Mouse (Mus musculus) cerebellum, adult 2 months (tissue): ENCODE measurements around the gene Ccdc91. TPM values are rescaled to one million over a fixed set of nuclear protein-coding genes. Genes with fewer than 3 reads are reported as not detected.

Experiments
- DNase-seq, 2 experiments: peaks; one replicate each; pipeline ENCODE4 v3.0.0; 2021
- H3K27ac ChIP-seq: fragments of 200-500 bp; 2 replicates; pipeline ENCODE4 v1.5.1; 2012; ENCODE audit warnings: low read length, control low read depth, inconsistent platforms; ENCODE audit not compliant: insufficient read depth
- H3K27me3 ChIP-seq: fragments of 200-500 bp; 2 replicates; pipeline ENCODE4 v1.6.1; 2012; ENCODE audit warnings: inconsistent platforms, mild to moderate bottlenecking, low read length, moderate library complexity; ENCODE audit not compliant: control insufficient read depth, insufficient read depth
- H3K4me1 ChIP-seq: fragments of 200-500 bp; 2 replicates; pipeline ENCODE4 v1.6.1; 2011; ENCODE audit warnings: low read length; ENCODE audit not compliant: control insufficient read depth, insufficient read depth
- H3K4me3 ChIP-seq: fragments of 200-500 bp; replicated peaks from 2 replicates; pipeline ENCODE3; 2011; ENCODE audit warnings: mild to moderate bottlenecking, low read depth, low read length, control low read depth; ENCODE audit not compliant: insufficient read depth
- CTCF ChIP-seq: fragments of 200-500 bp; IDR thresholded peaks from 2 replicates; pipeline ENCODE4 v1.5.1; 2011; ENCODE audit warnings: low read depth, mild to moderate bottlenecking, control low read depth, low read length, moderate library complexity, borderline replicate concordance; ENCODE audit not compliant: insufficient read depth
- POLR2A ChIP-seq: fragments of 200-500 bp; IDR thresholded peaks from 2 replicates; pipeline ENCODE4 v1.6.1; 2011; ENCODE audit warnings: low read length, control low read depth, borderline replicate concordance; ENCODE audit not compliant: insufficient read depth
- WGBS: fragments of 180-500 bp; shearing (Covaris S2); methylation state at CpG from one replicate; pipeline ENCODE4 v1.1.7; 2018; 5-methylcytosine and 5-hydroxymethylcytosine counted together
- polyA plus RNA-seq: library from polyadenylated mRNA; depleted of rRNA; stranded (reverse); fragments of >200 nt; gene quantifications from 2 replicates; pipeline ENCODE4 v1.2.3, GENCODE M21; 2012

The Ccdc91 gene
- polyA plus RNA-seq, 1 experiment = 47.4 TPM

DNA sequence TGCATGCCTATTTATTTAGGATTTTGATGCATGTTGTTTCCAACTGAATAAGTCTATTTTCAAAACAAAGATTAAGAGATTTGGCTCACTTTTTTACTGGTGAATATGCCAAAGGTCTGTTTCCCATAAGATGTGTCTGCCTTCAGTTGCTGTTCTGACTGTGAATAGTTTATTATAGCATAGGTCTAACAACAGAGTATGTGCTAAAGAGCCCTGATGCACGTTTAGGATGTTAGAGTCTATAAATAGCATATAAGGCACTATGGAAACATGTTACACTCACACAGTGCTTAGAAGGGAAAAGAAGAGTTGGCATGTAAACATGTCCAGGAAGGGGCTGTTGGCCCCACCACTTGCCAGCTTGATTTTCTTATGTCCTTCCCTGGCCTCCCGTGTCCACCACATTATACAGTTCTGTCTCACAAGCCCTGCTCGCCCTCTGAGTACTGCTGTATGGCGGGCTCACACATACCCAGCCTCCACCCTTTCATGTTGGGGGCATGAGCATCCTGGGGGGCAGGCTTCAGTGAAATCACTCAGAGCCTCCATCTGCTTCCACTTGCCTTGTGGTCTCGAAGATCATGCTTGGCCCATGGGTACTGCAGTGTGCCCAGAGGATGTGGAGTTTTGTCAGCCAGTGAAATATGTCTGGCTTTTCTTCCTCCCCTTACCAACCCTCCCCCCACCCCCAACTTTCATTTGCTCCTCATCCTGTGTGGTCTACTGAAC lies 99.0 kb downstream of the Ccdc91 start:
- WGBS = 36% methylated on average over 5 of the region's 5 CpGs
- H3K4me1 ChIP-seq = peaks cover 11% of the 10 kb centered on the region
- TF ChIP-seq CTCF (no peak), POLR2A (no peak)
- no peaks in the 10 kb centered on the region for H3K27me3 ChIP-seq
- no peak overlapping the region for H3K4me3 ChIP-seq
- no peak overlapping the region for H3K27ac ChIP-seq
- peak in 1 of 2 experiments; percentile 20 for DNase-seq

DNA sequence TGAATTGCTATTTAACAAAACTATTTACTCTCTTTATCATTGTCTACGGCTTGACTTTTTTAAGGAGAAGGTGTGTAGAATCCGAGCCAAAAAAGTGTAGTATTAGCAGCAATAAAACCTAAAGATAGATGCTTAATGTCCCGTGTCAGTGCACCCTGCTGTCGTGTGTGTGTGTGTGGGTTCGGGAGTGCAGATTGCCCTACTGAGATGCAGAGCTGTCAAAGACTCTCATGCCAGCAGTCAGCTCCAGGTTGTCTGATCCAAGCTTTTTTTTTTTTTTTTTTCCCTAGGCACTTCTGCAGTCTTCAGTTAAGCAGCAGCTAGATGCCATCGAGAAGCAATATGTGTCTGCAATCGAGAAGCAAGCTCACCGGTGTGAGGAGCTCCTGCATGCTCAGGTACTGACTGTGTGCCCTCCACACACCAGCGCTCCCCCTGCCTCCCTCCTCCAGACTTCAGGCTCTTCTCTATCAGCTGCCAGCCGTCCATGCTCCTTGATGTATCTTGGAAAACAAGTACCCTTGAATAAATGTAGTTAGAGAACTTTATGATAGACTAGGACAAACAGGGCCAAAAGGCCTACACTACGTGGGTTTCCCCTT lies 99.7 kb downstream of the Ccdc91 start:
- H3K27ac ChIP-seq = no peak overlapping the region

GRCm38 (mm10) chr6:147587675-147588074 lies 112.0 kb downstream of the Ccdc91 start:
- Histone ChIP-seq H3K27ac (no peak overlapping the region), H3K4me3 (no peak overlapping the region), H3K27me3 (no peaks in the 10 kb centered on the region), H3K4me1 (no peaks in the 10 kb centered on the region)
- 92% methylated on average over 3 of the region's 3 CpGs for WGBS
- no peak for TF ChIP-seq POLR2A
- TF ChIP-seq CTCF = no peak
- DNase-seq = no peak

More for the DNA sequence above, 99.7 kb downstream of the Ccdc91 start:
- H3K4me3 ChIP-seq = no peak overlapping the region
- TF ChIP-seq CTCF = no peak
- TF ChIP-seq POLR2A = no peak
- 23% methylated on average over 11 of the region's 11 CpGs for WGBS
- H3K27me3 ChIP-seq = no peaks in the 10 kb centered on the region
- H3K4me1 ChIP-seq = peaks cover 11% of the 10 kb centered on the region
- peak in 1 of 2 experiments; percentile 24 for DNase-seq

DNA sequence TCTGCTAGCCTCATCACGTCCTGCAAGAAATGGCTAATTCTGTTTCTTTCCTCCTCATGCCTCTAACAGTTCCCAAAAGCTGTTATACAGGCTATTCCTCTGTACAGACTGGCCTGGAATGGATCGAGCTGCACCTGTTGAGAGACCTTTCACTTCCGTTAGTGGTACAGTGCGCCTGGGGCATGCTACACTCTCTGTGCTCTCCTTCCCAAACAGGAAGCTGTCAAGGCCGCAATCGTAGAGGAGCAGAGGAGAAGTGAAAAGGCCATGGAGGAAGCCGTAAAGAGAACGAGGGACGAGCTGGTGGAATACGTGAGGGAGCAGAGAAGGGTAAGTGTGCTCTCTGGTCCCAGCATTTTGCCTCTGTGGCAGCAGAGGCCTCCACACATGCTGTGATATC lies 131.0 kb downstream of the Ccdc91 start:
- no peak for TF ChIP-seq CTCF
- TF ChIP-seq POLR2A = no peak
- no peak overlapping the region for H3K4me3 ChIP-seq
- no peaks in the 10 kb centered on the region for H3K4me1 ChIP-seq
- H3K27ac ChIP-seq = no peak overlapping the region
- DNase-seq = no peak
- H3K27me3 ChIP-seq = no peaks in the 10 kb centered on the region
- WGBS = 89% methylated on average over 10 of the region's 10 CpGs

DNA sequence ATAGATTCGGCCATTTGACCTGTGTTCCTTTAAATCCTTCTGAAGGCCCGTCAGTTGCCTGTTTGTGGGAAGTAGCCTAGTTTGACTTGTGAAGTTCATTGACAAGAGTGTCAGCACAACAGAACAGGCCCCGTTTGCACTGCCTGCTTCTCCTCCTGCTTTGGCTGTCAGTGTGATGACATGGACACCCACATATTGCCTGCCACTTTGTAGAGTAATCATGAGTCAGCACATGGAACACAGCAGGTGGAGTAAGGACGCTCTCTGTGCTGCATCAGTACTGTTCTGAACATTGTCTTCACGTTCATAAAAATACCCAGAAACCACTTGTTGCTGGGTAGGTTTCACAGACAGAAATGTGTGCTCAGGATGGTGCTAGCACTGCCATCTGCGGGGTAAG lies 132.0 kb downstream of the Ccdc91 start:
- Histone ChIP-seq H3K4me3 (no peak overlapping the region), H3K27ac (no peak overlapping the region), H3K27me3 (no peaks in the 10 kb centered on the region), H3K4me1 (no peaks in the 10 kb centered on the region)
- TF ChIP-seq POLR2A (no peak), CTCF (no peak)
- no peak for DNase-seq
- 67% methylated on average over 6 of the region's 6 CpGs for WGBS

DNA sequence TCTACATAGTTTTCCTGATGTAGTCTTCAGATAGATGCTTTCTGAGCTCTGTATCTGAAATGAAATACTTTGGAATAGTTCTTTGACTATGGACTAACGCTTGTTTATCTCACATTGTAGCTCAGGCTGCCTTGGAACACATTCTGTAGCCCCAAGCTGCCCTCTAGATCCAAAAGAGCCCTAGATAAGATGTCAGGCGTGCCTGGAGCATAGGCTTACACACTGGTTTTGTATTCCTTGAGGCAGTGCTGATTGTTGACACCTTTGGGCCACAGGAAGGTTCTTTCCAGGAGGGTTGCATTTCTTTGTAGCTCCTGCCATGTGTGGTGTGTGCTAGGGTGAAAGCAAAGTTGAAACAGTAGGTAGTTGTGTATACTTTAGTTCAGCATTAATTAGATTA lies 139.7 kb downstream of the Ccdc91 start:
- Histone ChIP-seq H3K4me1 (no peaks in the 10 kb centered on the region), H3K27ac (no peak overlapping the region), H3K4me3 (no peak overlapping the region), H3K27me3 (no peaks in the 10 kb centered on the region)
- TF ChIP-seq CTCF = no peak
- no peak for TF ChIP-seq POLR2A
- WGBS = 76% methylated on average over 2 of the region's 2 CpGs
- no peak for DNase-seq

DNA sequence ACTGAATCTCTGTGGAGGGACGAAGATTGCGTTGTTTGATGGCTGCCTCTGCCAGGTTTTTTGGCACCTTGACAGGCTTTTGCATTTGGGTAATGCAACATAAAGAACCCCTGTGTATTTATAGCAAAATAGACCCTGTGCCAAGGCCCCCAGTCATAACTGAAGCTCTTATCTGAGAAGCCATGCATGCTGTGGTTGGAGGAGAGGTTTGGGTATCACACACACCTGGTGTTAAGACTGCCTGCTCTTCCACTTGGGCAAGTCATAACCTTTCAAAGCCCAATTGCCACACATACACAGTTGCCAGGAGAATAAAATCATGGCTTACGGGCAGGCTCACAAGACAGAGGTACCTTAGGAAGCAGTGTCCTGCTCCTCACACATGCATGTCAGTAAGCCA lies 147.5 kb downstream of the Ccdc91 start:
- H3K27ac ChIP-seq = no peak overlapping the region
- no peaks in the 10 kb centered on the region for H3K4me1 ChIP-seq
- no peak overlapping the region for H3K4me3 ChIP-seq
- H3K27me3 ChIP-seq = no peaks in the 10 kb centered on the region
- TF ChIP-seq POLR2A (no peak), CTCF (no peak)
- DNase-seq = no peak
- 68% methylated on average over 3 of the region's 3 CpGs for WGBS

DNA sequence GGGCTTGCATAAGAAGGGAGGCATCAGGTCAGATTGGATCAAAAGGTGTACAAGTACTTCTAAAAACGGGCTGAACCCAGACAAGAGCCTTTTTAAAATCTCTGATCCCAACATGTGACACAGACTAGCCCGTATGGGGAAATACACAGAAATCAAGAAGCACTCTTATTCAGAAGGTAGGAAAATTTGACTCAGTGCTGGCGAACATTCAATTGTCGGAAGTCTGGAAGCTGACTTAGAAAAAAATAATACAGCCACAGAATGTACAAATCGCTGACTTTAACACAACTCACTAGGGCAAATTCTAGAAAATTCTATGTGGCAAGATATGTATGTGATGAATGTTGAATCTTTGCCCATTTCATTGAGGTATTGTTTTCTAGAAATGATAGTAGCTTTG lies 160.8 kb downstream of the Ccdc91 start:
- no peak overlapping the region for H3K27ac ChIP-seq
- no peak for DNase-seq
- H3K27me3 ChIP-seq = no peaks in the 10 kb centered on the region
- no peak overlapping the region for H3K4me3 ChIP-seq
- H3K4me1 ChIP-seq = no peaks in the 10 kb centered on the region
- TF ChIP-seq CTCF (no peak), POLR2A (no peak)
- 84% methylated on average over 5 of the region's 5 CpGs for WGBS
